Mouse (Mus musculus) embryonic fibroblast, embryonic 13.5 days (primary cell): Measurements from ENCODE around the gene Zbtb37.

Experiments
- CTCF ChIP-seq: IDR thresholded peaks from 2 replicates; pipeline ENCODE4 v1.5.1; 2011; ENCODE audit warnings: mild to moderate bottlenecking, control low read depth, low read length, moderate library complexity, borderline replicate concordance; ENCODE audit not compliant: insufficient read depth
- POLR2A ChIP-seq: IDR thresholded peaks from 2 replicates; pipeline ENCODE4 v1.6.1; 2011; ENCODE audit warnings: low read depth, mild to moderate bottlenecking, control low read depth, low read length, moderate library complexity

DNA sequence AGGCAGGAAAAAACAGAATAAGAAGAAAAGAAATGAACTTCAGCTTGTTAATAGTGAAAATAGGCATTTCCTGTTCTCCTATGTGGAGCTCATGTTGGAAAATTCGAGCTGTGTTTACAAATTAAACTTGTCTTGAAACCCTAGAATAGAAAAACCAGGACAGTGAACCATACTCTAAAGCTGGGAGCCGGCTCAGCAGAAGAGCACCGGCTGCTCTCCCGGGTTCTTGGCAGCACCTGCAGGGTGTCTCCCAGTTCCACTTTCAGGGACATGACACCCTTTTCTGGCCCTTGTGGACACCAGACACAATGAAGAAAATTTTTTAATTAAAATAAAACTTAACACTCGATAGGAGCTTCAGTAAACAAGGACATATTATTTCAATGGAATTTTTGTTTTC lies 66.0 kb downstream of the Zbtb37 start:
- TF ChIP-seq CTCF (no peak), POLR2A (no peak)
